Mouse (Mus musculus): ENCODE data around the gene Pik3c2g.
A peak's percentile ranks its signal among the peaks of the same experiment; 100 is the strongest.

The Pik3c2g gene

DNA sequence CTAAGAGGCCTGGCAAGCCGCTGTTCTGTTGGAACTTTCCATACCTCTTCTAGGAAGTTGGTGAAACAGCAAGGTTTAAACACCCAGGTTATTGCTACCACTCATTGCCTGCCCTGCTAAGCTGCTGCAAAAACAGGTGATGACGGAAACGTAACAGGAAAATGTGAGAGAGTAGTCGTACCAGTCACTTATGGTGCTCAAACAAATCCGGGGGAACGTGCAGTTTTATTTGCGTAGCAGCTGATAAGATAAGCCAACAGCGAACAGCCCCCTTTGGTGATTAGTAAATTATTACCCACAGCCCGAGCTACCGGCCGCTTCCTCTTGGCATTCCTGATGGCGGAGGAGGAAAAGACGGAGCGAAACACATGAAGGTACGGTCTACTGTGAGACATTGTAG lies at the start of gene Pik3c2g:
TSS of gene Pik3c2g (plus strand) at position 330 of the 400 bp plus-strand sequence.
- no peak for DNase-seq (ENCODE audit: low spot score)

- DNase-seq (ENCODE audit: low spot score): no peak
Observed at GRCm38 (mm10) chr6:139538469-139538868, 48.6 kb upstream of the Pik3c2g start.

- no peak for DNase-seq (ENCODE audit: low spot score)
Observed at GRCm38 (mm10) chr6:139555537-139556179, 31.4 kb upstream of the Pik3c2g start.

GRCm38 (mm10) chr6:139569211-139569610 lies 17.8 kb upstream of the Pik3c2g start:
- no peak for DNase-seq (ENCODE audit: low spot score)

DNA sequence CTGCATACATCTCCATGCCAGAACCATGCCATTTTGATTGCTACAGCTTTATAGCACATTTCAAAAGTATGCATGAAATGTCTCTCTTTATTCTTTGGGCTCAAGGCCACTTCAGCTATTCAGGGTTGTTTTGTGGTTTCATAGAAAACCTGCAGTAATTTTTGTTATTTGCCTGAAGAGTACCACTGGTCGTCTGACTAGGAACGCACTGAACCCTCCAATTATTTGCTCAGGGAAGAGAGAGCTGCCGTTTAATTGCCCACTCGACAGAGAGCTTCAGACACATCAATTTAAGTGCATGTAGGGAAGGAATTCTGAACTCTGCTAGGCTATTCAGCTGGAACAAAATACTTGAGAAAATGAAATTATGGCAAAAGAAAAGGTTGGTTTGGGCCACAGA lies 11.2 kb upstream of the Pik3c2g start:
- no peak for DNase-seq (ENCODE audit: low spot score)

GRCm38 (mm10) chr6:139576261-139577014 lies 10.6 kb upstream of the Pik3c2g start:
- DNase-seq (ENCODE audit: low spot score): no peak

GRCm38 (mm10) chr6:139577026-139577861 lies 9.8 kb upstream of the Pik3c2g start:
- DNase-seq (ENCODE audit: low spot score): no peak

GRCm38 (mm10) chr6:139587478-139587877 lies 457 bp downstream of the Pik3c2g start:
- DNase-seq (ENCODE audit: low spot score): no peak

- DNase-seq (ENCODE audit: low spot score): no peak
Observed at GRCm38 (mm10) chr6:139588409-139588808, 1.4 kb downstream of the Pik3c2g start.

DNA sequence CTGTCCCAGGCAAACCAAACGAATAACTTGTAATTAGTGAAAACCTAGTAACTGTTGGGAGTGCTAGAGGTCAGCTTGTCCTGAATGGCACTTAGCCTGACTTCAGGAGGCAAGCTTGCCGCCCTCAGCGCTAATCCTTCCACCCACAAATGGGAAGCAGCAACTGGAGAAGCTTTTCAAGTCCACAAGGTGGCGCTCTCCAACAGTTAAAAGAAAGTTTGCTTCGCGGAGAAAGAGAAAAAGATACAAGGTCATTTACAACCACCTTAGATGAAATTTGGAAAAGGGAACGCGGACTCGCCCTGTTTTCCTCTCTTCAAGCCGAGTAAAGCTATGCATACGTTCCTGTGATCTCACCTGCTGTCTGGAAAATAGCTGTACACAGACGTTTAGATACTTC lies 2.3 kb downstream of the Pik3c2g start:
- DNase-seq (ENCODE audit: low spot score): peak; percentile 28

DNA sequence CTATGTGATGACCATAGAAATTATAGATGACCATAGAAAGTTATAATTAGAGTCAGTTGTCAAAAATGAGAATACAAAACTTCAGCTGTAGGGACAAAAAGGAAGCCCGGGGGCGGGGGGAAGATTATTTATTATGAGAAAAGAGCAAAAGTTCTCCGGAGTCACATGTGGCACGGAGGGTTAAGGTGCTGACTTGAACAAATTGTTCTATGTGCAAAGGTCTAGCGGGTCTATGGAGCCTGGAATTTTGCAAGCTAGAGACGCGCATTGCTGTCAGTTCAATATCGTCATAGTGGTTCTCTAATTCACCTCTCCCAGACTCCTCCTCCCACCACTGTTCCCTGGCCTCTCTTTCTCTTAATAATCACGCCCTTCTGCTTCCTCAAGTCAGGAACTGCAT lies 2.8 kb downstream of the Pik3c2g start:
- DNase-seq (ENCODE audit: low spot score): no peak

DNA sequence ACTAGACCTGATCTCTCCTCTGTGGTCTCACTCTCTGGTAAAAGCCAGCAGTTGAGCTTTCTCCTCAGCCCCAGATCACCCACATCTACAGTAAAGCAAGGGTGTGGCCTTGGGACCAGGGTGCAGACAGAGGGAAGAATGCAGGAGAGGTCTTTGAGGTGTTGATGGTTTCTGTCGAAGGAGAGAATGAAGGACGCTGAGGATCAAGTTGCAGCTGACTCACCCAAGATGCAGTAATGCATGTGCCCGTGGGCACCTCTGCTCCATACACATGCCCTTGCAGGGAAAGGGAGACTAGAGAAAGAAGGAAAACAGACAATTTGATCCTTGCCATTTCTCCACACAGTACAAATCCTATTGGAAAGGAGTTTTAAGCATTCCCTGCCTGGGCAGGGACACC lies 5.1 kb downstream of the Pik3c2g start:
- DNase-seq (ENCODE audit: low spot score): no peak

DNA sequence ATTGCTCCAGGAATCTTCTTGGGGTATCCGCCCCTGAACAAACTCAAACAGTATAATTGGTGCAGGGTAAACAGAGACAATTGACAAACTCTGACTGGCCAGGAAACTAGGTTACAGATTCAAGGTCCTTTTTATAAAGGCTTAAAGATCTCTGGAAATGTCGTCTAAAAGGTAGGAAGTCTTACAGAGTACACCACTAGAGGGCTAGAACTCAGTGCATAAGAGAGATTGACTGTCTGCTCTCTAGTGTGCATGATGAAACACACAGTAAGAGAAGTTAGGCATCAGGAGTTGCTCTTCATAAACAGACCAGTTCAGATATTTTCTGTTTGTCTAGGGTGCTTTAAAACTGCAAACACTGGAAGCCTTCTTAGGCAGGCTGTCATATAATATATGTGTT lies 9.4 kb downstream of the Pik3c2g start:
- no peak for DNase-seq (ENCODE audit: low spot score)

GRCm38 (mm10) chr6:139599216-139599615 lies 12.2 kb downstream of the Pik3c2g start:
- no peak for DNase-seq (ENCODE audit: low spot score)

- no peak for DNase-seq (ENCODE audit: low spot score)
Observed at GRCm38 (mm10) chr6:139618774-139619173, 31.8 kb downstream of the Pik3c2g start.

DNA sequence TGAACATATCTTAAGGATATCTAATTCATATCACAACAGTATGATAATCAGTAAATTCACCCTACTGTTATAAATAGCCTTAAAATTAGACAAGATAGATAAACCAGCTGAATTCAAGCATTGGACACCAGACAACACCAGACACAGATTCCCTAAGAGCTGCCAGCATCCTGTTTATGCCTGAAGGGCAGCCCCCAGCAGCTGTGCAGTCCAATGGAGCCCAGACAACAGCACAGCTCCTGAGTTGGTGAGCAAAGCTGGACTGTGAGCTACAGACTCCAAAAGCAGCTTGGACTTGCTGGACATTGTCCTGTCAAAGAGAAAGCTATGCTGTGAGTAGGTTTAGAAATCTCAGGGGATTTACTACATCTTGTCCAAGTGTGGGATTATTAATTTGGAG lies 37.7 kb downstream of the Pik3c2g start:
- DNase-seq (ENCODE audit: low spot score): no peak

DNA sequence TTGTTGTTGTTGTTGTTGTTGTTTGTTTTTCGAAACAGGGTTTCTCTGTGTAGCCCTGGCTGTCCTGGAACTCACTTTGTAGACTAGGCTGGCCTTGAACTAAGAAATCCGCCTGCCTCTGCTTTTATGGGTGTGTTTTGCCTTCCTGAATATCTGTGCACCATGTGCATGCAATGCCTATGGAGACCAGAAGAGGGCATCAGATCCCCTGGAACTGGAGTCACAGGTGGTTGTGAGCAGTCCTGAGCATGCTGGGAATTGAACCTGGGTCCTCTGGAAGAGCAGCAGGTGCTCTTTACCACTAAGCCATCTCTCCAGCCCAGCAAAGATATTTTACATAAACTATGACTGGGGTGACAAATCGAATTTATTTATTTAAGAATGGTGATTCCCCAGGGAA lies 47.5 kb downstream of the Pik3c2g start:
- DNase-seq (ENCODE audit: low spot score): no peak

- DNase-seq (ENCODE audit: low spot score): no peak
Observed at GRCm38 (mm10) chr6:139655399-139655798, 68.4 kb downstream of the Pik3c2g start.

DNA sequence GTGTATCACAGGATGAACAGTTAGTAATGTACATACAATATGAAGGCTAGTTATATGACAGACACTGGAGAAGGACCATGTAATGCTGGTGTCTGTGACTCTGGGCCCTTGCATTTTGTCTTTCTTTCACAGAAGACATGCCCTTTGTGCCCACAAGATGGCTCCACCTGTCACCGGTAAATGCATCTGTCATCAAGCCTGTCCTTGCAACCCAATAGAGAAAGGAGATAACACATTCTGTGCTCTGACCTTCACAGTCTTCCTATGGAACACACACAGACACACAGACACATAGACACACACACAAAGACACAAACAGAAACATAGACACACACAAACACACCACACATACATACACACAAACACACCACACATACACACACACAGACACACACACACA lies 75.4 kb downstream of the Pik3c2g start:
- no peak for DNase-seq (ENCODE audit: low spot score)

GRCm38 (mm10) chr6:139718416-139718984 lies 131.5 kb downstream of the Pik3c2g start:
- DNase-seq (ENCODE audit: low spot score): no peak

DNA sequence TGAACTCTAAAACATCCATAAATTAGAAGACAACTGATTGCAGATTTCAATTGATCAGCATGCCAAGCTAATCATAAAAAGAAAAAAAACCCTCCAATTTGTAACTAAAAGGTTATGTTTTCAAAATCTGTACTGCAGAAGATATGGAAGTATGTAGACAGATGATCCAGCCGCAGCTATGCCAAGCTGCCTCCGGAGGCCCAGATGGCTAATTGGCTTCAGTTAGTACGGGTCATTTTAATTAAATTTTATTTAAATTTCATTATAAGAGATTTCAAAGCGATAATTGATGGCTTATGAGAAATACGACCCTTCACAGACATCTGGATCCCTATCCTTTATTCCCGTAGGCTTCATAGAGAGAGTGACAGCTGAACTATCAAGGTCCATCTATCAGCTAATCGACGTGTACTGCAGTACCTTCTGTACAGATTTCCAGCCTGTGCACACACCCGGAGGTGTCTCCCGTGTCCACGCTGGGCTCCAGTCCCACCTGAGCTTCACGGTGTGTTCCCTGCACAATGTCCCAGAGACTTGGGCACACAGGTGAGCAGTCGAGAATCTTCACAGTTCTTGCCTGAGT lies 132.7 kb downstream of the Pik3c2g start:
- no peak for DNase-seq (ENCODE audit: low spot score)
